Mouse (Mus musculus): ENCODE measurements around the gene Jarid2. TPM values are rescaled to one million over a fixed set of nuclear protein-coding genes. Genes with fewer than 3 reads are reported as not detected.
"Not testable (repeated sequence)": the region's sequence is repeated elsewhere in the genome, so short reads cannot be mapped to it uniquely, and the experiment has no call there.

The Jarid2 gene
- polyA plus RNA-seq, 1 experiment from 2014 or later, result 12.2 TPM

DNA sequence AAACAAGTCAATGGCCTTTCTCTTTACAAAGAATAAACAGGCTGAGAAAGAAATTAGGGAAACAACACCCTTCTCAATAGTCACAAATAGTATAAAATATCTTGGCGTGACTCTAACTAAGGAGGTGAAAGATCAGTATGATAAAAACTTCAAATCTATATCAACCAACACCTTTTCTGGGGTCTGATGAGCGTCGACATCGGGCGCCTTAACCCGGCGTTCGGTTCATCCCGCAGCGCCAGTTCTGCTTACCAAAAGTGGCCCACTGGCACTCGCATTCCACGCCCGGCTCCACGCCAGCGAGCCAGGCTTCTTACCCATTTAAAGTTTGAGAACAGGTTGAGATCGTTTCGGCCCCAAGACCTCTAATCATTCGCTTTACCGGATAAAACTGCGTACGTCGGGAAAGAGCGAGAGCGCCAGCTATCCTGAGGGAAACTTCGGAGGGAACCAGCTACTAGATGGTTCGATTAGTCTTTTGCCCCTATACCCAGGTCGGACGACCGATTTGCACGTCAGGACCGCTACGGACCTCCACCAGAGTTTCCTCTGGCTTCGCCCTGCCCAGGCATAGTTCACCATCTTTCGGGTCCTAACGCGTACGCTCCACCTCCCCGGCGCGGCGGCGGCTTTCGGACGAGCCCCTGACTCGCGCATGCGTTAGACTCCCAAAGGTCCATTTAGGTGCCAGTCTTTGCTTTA is 140.3 kb downstream of the Jarid2 start:
- H3K9me3 ChIP-seq (replicated peaks; ENCODE audit: control insufficient read depth, low read length); H3K4me2 ChIP-seq (ENCODE audit: low read depth, low read length); H3K9ac ChIP-seq (ENCODE audit: low read depth, low read length); H3K36me3 ChIP-seq (ENCODE audit: control insufficient read depth, insufficient read depth); H3K4me3 ChIP-seq (ENCODE audit: low read depth, low read length); H3K27me3 ChIP-seq (ENCODE audit: control insufficient read depth, insufficient read depth, low read depth, low read length); H3K27ac ChIP-seq (ENCODE audit: low read length); H3K4me1 ChIP-seq (ENCODE audit: control insufficient read depth, low read depth, low read length): not testable (repeated sequence)
- peak; percentile 100 for ATAC-seq (ENCODE audit: low read depth)
- WGBS (ENCODE audit: insufficient replicate concordance), result 67% methylated on average over 47 of the region's 47 CpGs

DNA sequence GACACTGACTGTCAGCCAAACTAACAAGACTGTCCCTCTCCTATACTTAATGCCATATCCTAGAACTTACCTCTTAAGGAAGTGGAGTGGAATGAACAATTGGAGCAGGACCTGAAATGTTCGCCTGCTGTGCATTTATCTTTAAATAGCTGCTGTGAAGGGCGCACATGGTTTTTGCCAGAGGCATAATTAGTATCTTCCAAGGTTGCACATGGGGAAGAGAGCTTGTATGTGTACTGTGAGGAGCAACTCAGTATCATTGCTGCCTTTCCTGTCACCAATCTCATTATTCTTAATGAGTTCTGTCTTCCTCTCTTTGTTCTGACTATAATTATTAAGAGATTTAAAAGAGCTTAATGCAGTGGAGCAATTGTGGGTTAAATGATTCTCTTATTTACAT is 147.5 kb downstream of the Jarid2 start:
- WGBS (ENCODE audit: insufficient replicate concordance), result 69% methylated on average over 2 of the region's 2 CpGs
- H3K4me3 ChIP-seq (ENCODE audit: low read depth, low read length), result no peak overlapping the region
- H3K9ac ChIP-seq (ENCODE audit: low read depth, low read length), result no peak overlapping the region
- H3K36me3 ChIP-seq (ENCODE audit: control insufficient read depth, insufficient read depth), result no peaks in the 10 kb centered on the region; the same call in 1 of the 2 replicates
- no peaks in the 10 kb centered on the region for H3K4me1 ChIP-seq (ENCODE audit: control insufficient read depth, low read depth, low read length)
- H3K27ac ChIP-seq (ENCODE audit: low read length), result no peak overlapping the region
- H3K9me3 ChIP-seq (replicated peaks; ENCODE audit: control insufficient read depth, low read length), result no peaks in the 10 kb centered on the region
- H3K4me2 ChIP-seq (ENCODE audit: low read depth, low read length), result no peak overlapping the region
- H3K27me3 ChIP-seq (ENCODE audit: control insufficient read depth, insufficient read depth, low read depth, low read length), result no peaks in the 10 kb centered on the region
- no peak for ATAC-seq (ENCODE audit: low read depth)

- no peaks in the 10 kb centered on the region for H3K4me1 ChIP-seq (ENCODE audit: control insufficient read depth, low read depth, low read length)
- H3K4me2 ChIP-seq (ENCODE audit: low read depth, low read length), result no peak overlapping the region
- H3K9me3 ChIP-seq (replicated peaks; ENCODE audit: control insufficient read depth, low read length), result no peaks in the 10 kb centered on the region
- no peak overlapping the region for H3K4me3 ChIP-seq (ENCODE audit: low read depth, low read length)
- ATAC-seq (ENCODE audit: low read depth), result no peak
- no peak overlapping the region for H3K9ac ChIP-seq (ENCODE audit: low read depth, low read length)
- no peaks in the 10 kb centered on the region for H3K27me3 ChIP-seq (ENCODE audit: control insufficient read depth, insufficient read depth, low read depth, low read length)
- H3K27ac ChIP-seq (ENCODE audit: low read length), result no peak overlapping the region
- H3K36me3 ChIP-seq (ENCODE audit: control insufficient read depth, insufficient read depth), result no peaks in the 10 kb centered on the region
- 73% methylated on average over 4 of the region's 4 CpGs for WGBS (ENCODE audit: insufficient replicate concordance)
Observed at GRCm38 (mm10) chr13:44881001-44881400, 151.7 kb downstream of the Jarid2 start.

DNA sequence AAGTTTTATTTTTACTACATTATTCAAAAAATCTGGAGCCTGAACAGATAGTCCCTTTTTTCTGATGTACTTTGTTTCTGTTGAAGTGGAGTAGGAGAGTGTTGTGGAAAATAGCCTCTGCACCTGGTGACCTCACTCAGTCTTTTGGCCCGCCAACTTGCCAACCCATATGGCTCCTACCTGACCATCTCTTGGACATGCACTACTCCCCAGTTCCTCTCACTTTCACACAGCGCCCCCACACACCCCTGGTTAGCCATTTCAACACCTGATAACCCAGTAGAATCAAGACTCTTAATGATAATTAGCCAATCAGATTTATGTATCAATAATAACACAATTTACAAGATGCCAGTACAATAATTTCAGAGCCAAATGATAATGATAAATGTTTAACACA is 156.9 kb downstream of the Jarid2 start:
- Histone ChIP-seq H3K4me1 (ENCODE audit: control insufficient read depth, low read depth, low read length) (no peaks in the 10 kb centered on the region), H3K9me3 (replicated peaks; ENCODE audit: control insufficient read depth, low read length) (no peaks in the 10 kb centered on the region), H3K4me2 (ENCODE audit: low read depth, low read length) (no peak overlapping the region), H3K36me3 (ENCODE audit: control insufficient read depth, insufficient read depth) (no peaks in the 10 kb centered on the region), H3K9ac (ENCODE audit: low read depth, low read length) (no peak overlapping the region), H3K4me3 (ENCODE audit: low read depth, low read length) (no peak overlapping the region), H3K27me3 (ENCODE audit: control insufficient read depth, insufficient read depth, low read depth, low read length) (no peaks in the 10 kb centered on the region), H3K27ac (ENCODE audit: low read length) (no peak overlapping the region)
- 79% methylated on average over 2 of the region's 2 CpGs for WGBS (ENCODE audit: insufficient replicate concordance)
- ATAC-seq (ENCODE audit: low read depth), result no peak

DNA sequence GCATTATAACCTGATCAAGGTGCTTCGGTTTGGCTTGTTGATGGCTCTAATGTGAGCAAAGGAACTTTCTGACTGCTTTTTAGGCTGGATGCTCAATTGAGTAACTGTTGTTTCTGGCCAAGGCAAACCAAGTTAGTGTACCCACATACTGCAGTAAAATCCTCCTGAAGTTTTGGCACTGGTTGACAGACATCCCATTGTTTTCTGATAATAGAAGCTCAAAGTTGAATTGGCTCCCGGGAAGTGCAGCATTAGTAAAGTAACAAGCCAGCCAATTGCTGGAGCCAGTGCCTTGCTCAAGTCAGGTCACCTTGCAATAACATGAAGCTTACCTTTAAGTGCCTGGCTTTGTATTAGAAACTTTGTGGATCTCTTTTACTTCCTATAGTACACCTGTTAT is 161.3 kb downstream of the Jarid2 start:
- no peaks in the 10 kb centered on the region for H3K36me3 ChIP-seq (ENCODE audit: control insufficient read depth, insufficient read depth)

GRCm38 (mm10) chr13:44891813-44892730 is 162.8 kb downstream of the Jarid2 start:
- H3K36me3 ChIP-seq (ENCODE audit: control insufficient read depth, insufficient read depth), result 0 out of 2 replicates have a peak, but pooled peaks cover 2% of the 10 kb centered on the region
- no peaks in the 10 kb centered on the region for H3K27me3 ChIP-seq (ENCODE audit: control insufficient read depth, insufficient read depth, low read depth, low read length)
- H3K27ac ChIP-seq (ENCODE audit: low read length), result no peak overlapping the region
- no peak for ATAC-seq (ENCODE audit: low read depth)
- no peak overlapping the region for H3K4me3 ChIP-seq (ENCODE audit: low read depth, low read length)
- H3K4me1 ChIP-seq (ENCODE audit: control insufficient read depth, low read depth, low read length), result no peaks in the 10 kb centered on the region
- H3K9me3 ChIP-seq (replicated peaks; ENCODE audit: control insufficient read depth, low read length), result no peaks in the 10 kb centered on the region
- H3K4me2 ChIP-seq (ENCODE audit: low read depth, low read length), result no peak overlapping the region
- H3K9ac ChIP-seq (ENCODE audit: low read depth, low read length), result no peak overlapping the region
- WGBS (ENCODE audit: insufficient replicate concordance), result 82% methylated on average over 5 of the region's 5 CpGs

More for the DNA sequence above, 161.3 kb downstream of the Jarid2 start:
- Histone ChIP-seq H3K9me3 (replicated peaks; ENCODE audit: control insufficient read depth, low read length) (no peaks in the 10 kb centered on the region), H3K27me3 (ENCODE audit: control insufficient read depth, insufficient read depth, low read depth, low read length) (no peaks in the 10 kb centered on the region), H3K4me1 (ENCODE audit: control insufficient read depth, low read depth, low read length) (no peaks in the 10 kb centered on the region), H3K4me3 (ENCODE audit: low read depth, low read length) (no peak overlapping the region), H3K27ac (ENCODE audit: low read length) (no peak overlapping the region), H3K9ac (ENCODE audit: low read depth, low read length) (no peak overlapping the region), H3K4me2 (ENCODE audit: low read depth, low read length) (no peak overlapping the region)
- WGBS (ENCODE audit: insufficient replicate concordance), result 85% methylated on average over 2 of the region's 2 CpGs
- ATAC-seq (ENCODE audit: low read depth), result no peak

DNA sequence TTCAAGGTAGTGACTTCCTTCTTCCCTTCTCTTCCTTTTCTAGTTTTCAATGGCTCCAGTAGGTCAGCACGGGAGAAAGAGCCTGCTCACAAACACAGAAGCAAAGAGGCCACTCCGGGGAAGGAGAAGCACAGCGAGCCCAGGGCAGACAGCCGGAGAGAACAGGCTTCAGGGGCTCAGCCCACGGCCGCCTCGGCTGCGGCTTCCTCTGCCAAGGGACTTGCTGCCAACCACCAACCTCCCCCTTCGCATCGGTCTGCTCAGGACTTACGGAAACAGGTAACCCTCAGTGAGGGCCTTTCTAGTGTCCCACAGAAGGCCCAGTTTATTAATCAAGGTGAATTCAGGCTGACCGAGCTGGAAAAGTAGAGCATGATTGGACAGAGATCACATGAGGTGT is 166.9 kb downstream of the Jarid2 start:
- Histone ChIP-seq H3K9ac (ENCODE audit: low read depth, low read length) (no peak overlapping the region), H3K4me3 (ENCODE audit: low read depth, low read length) (no peak overlapping the region), H3K27ac (ENCODE audit: low read length) (no peak overlapping the region), H3K27me3 (ENCODE audit: control insufficient read depth, insufficient read depth, low read depth, low read length) (no peaks in the 10 kb centered on the region), H3K9me3 (replicated peaks; ENCODE audit: control insufficient read depth, low read length) (no peaks in the 10 kb centered on the region), H3K4me2 (ENCODE audit: low read depth, low read length) (no peak overlapping the region), H3K36me3 (ENCODE audit: control insufficient read depth, insufficient read depth) (peaks cover 8% of the 10 kb centered on the region), H3K4me1 (ENCODE audit: control insufficient read depth, low read depth, low read length) (no peaks in the 10 kb centered on the region)
- WGBS (ENCODE audit: insufficient replicate concordance), result 87% methylated on average over 12 of the region's 12 CpGs
- no peak for ATAC-seq (ENCODE audit: low read depth)

GRCm38 (mm10) chr13:44902299-44902698 is 173.0 kb downstream of the Jarid2 start:
- no peak overlapping the region for H3K27ac ChIP-seq (ENCODE audit: low read length)
- no peaks in the 10 kb centered on the region for H3K4me1 ChIP-seq (ENCODE audit: control insufficient read depth, low read depth, low read length)
- no peak overlapping the region for H3K4me3 ChIP-seq (ENCODE audit: low read depth, low read length)
- ATAC-seq (ENCODE audit: low read depth), result no peak
- H3K27me3 ChIP-seq (ENCODE audit: control insufficient read depth, insufficient read depth, low read depth, low read length), result no peaks in the 10 kb centered on the region
- H3K9ac ChIP-seq (ENCODE audit: low read depth, low read length), result no peak overlapping the region
- WGBS (ENCODE audit: insufficient replicate concordance), result 84% methylated on average over 6 of the region's 6 CpGs
- H3K36me3 ChIP-seq (ENCODE audit: control insufficient read depth, insufficient read depth), result peaks cover 22% of the 10 kb centered on the region
- H3K9me3 ChIP-seq (replicated peaks; ENCODE audit: control insufficient read depth, low read length), result no peaks in the 10 kb centered on the region
- no peak overlapping the region for H3K4me2 ChIP-seq (ENCODE audit: low read depth, low read length)

GRCm38 (mm10) chr13:44903416-44903815 is 174.1 kb downstream of the Jarid2 start:
- H3K36me3 ChIP-seq (ENCODE audit: control insufficient read depth, insufficient read depth), result peaks cover 21% of the 10 kb centered on the region
- ATAC-seq (ENCODE audit: low read depth), result no peak

More at GRCm38 (mm10) chr13:44903416-44903815, 174.1 kb downstream of the Jarid2 start:
- no peak overlapping the region for H3K4me2 ChIP-seq (ENCODE audit: low read depth, low read length)
- no peak overlapping the region for H3K4me3 ChIP-seq (ENCODE audit: low read depth, low read length)
- H3K9me3 ChIP-seq (replicated peaks; ENCODE audit: control insufficient read depth, low read length), result no peaks in the 10 kb centered on the region
- H3K27ac ChIP-seq (ENCODE audit: low read length), result no peak overlapping the region
- no peak overlapping the region for H3K9ac ChIP-seq (ENCODE audit: low read depth, low read length)
- no peaks in the 10 kb centered on the region for H3K27me3 ChIP-seq (ENCODE audit: control insufficient read depth, insufficient read depth, low read depth, low read length)
- no peaks in the 10 kb centered on the region for H3K4me1 ChIP-seq (ENCODE audit: control insufficient read depth, low read depth, low read length)

Data from liver, embryonic 16.5 days (tissue).